Mouse (Mus musculus): ENCODE results near the gene Ripor2. TPM values are rescaled to one million over a fixed set of nuclear protein-coding genes. Genes with fewer than 3 reads are reported as not detected.

Gene Ripor2
- total and polyA plus RNA-seq, 3 experiments: 8.6 to 10.9 (median 9.3) TPM

GRCm38 (mm10) chr13:24651018-24651417 lies 69.0 kb downstream of the Ripor2 start:
- H3K4me2 ChIP-seq (ENCODE audit: insufficient read depth, low read depth, poor library complexity, severe bottlenecking): no peak overlapping the region
- TF ChIP-seq ZC3H11A (IDR thresholded peaks at IDR 0.05; ENCODE audit: low read depth, low read length) (no peak), MAZ (IDR thresholded peaks at IDR 0.05; ENCODE audit: low read depth, low read length) (no peak), SMC3 (IDR thresholded peaks at IDR 0.05; ENCODE audit: low read depth, low read length) (no peak), ETS1 (conservative IDR thresholded peaks at IDR 0.05; ENCODE audit: low read depth, low read length) (no peak), RCOR1 (conservative IDR thresholded peaks at IDR 0.05; ENCODE audit: low read depth, low read length) (no peak), HCFC1 (IDR thresholded peaks at IDR 0.05; ENCODE audit: low read depth, low read length) (no peak), USF2 (conservative IDR thresholded peaks at IDR 0.05; ENCODE audit: low read depth, low read length) (no peak), CTCF (conservative IDR thresholded peaks at IDR 0.05 in 1 of 2, IDR thresholded peaks at IDR 0.05 in 1 of 2; ENCODE audit: low read depth in 2 of 2, low read length in 2 of 2) (no peak), UBTF (IDR thresholded peaks at IDR 0.05; ENCODE audit: low read depth, low read length) (no peak), MYC (IDR thresholded peaks at IDR 0.05; ENCODE audit: low read depth, low read length) (no peak), CHD1 (IDR thresholded peaks at IDR 0.05; ENCODE audit: low read depth, low read length) (no peak), ZMIZ1 (IDR thresholded peaks at IDR 0.05; ENCODE audit: low read depth, low read length) (no peak), USF1 (IDR thresholded peaks at IDR 0.05; ENCODE audit: low read depth, low read length) (no peak), GABPA (IDR thresholded peaks at IDR 0.05; ENCODE audit: insufficient replicate concordance, low read depth, low read length) (no peak), TBP (conservative IDR thresholded peaks at IDR 0.05; ENCODE audit: low read depth, low read length) (no peak), EP300 (IDR thresholded peaks at IDR 0.05; ENCODE audit: low read length) (no peak), POLR2AphosphoS2 (IDR thresholded peaks at IDR 0.05; ENCODE audit: low read depth, low read length) (no peak), JUN (IDR thresholded peaks at IDR 0.05; ENCODE audit: insufficient read depth, low read depth, low read length) (no peak), KAT2A (IDR thresholded peaks at IDR 0.05; ENCODE audit: insufficient replicate concordance, low read length) (no peak), POLR2A (IDR thresholded peaks at IDR 0.05; ENCODE audit: low read depth, low read length) (no peak)
- H3K4me3 ChIP-seq (replicated peaks in 1 of 3; ENCODE audit: low read depth in 2 of 3, low read length in 2 of 3, poor library complexity in 1 of 3): no peak overlapping the region
- no peaks in the 10 kb centered on the region for H3K79me2 ChIP-seq (replicated peaks; ENCODE audit: control insufficient read depth, extremely low read depth, insufficient read depth, poor library complexity, severe bottlenecking)
- no peak for DNase-seq (ENCODE audit: extremely low read depth)
- no peak overlapping the region for H3K27ac ChIP-seq (ENCODE audit: insufficient read depth, low read depth)
- no peaks in the 10 kb centered on the region for H3K27me3 ChIP-seq (replicated peaks)
- peaks cover 0 to 8% of the 10 kb centered on the region in 2 experiments for H3K36me3 ChIP-seq (replicated peaks in 1 of 2; ENCODE audit: control insufficient read depth in 1 of 2, insufficient read depth in 1 of 2, low read length in 1 of 2)
- dilution Hi-C loops (cut with MboI; ENCODE audit: extremely low pct_ligation_motif_present, extremely low pct_unique_long_range_greater_than_20kb, low sequenced_read_pairs): no loop called here
- H3K9ac ChIP-seq (ENCODE audit: insufficient read depth, low read depth): no peak overlapping the region
- no peaks in the 10 kb centered on the region for H3K9me3 ChIP-seq (replicated peaks; ENCODE audit: low read length)
- in situ Hi-C loops (cut with MboI; ENCODE audit: low pct_ligation_motif_present, low pct_unique_long_range_greater_than_20kb, low sequenced_read_pairs): no loop called here
- H3K4me1 ChIP-seq (ENCODE audit: control insufficient read depth in 1 of 2, insufficient read depth in 2 of 2): peaks cover 16 to 64% of the 10 kb centered on the region in 2 experiments; a peak in 3 of 4 replicates

DNA sequence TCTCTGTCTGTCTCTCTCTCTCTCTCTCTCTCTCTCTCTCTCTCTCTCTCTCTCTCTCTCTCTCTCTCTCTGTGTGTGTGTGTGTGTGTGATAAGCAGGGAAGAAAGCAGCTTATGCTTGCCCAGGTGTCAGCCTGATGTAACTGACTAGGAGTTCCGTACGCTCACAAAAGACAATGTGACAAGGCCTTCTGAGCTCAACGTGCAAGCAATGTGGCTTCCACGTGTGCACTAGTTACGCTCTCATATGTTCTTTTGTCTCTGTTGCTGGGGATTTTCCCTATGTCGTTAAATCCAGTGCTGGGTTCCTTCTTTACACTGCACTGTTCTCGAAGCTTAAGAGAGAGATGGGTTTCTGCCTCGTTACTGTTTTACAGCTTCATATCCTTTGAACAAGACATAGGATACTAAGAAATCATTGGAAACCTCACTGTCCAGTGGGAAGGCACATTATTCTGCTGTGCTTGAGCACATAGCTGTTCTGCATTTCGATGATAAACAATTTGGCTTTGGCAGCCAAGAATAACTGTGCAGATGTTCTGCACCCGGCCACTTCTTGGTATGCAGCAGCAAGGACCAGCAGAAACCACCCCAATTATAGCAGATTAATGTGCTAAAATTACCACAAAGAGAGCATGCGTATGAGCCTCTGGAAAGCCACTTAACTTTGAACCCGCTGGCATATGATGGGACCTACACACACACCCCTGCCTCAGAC lies 73.1 kb downstream of the Ripor2 start:
- peak overlapping the region; percentile 85 for H3K27ac ChIP-seq (ENCODE audit: insufficient read depth, low read depth)
- in situ Hi-C loops (cut with MboI; ENCODE audit: low pct_ligation_motif_present, low pct_unique_long_range_greater_than_20kb, low sequenced_read_pairs): no loop called here
- no peaks in the 10 kb centered on the region for H3K9me3 ChIP-seq (replicated peaks; ENCODE audit: low read length)
- peaks cover 18 to 55% of the 10 kb centered on the region in 2 experiments; a peak in 3 of 4 replicates for H3K4me1 ChIP-seq (ENCODE audit: control insufficient read depth in 1 of 2, insufficient read depth in 2 of 2)
- dilution Hi-C loops (cut with MboI; ENCODE audit: extremely low pct_ligation_motif_present, extremely low pct_unique_long_range_greater_than_20kb, low sequenced_read_pairs): no loop called here
- peak overlapping the region; percentile 65 for H3K4me2 ChIP-seq (ENCODE audit: insufficient read depth, low read depth, poor library complexity, severe bottlenecking)
- peaks cover 0 to 2% of the 10 kb centered on the region in 2 experiments for H3K36me3 ChIP-seq (replicated peaks in 1 of 2; ENCODE audit: control insufficient read depth in 1 of 2, insufficient read depth in 1 of 2, low read length in 1 of 2)
- peak; percentile 88 for DNase-seq (ENCODE audit: extremely low read depth)
- no peaks in the 10 kb centered on the region for H3K27me3 ChIP-seq (replicated peaks)
- H3K9ac ChIP-seq (ENCODE audit: insufficient read depth, low read depth): 0 out of 2 replicates have a peak overlapping the region, but pooled peaks have one; percentile 0
- H3K79me2 ChIP-seq (replicated peaks; ENCODE audit: control insufficient read depth, extremely low read depth, insufficient read depth, poor library complexity, severe bottlenecking): no peaks in the 10 kb centered on the region
- H3K4me3 ChIP-seq (replicated peaks in 1 of 3; ENCODE audit: low read depth in 2 of 3, low read length in 2 of 3, poor library complexity in 1 of 3): no peak overlapping the region
- TF ChIP-seq NRF1 (IDR thresholded peaks at IDR 0.05; ENCODE audit: low read depth, low read length) (peak; percentile 69), MYC (IDR thresholded peaks at IDR 0.05; ENCODE audit: low read depth, low read length) (peak; percentile 100), E2F4 (IDR thresholded peaks at IDR 0.05; ENCODE audit: insufficient replicate concordance, low read depth, low read length) (no peak), MAFK (IDR thresholded peaks at IDR 0.05; ENCODE audit: insufficient replicate concordance, low read length) (peak; percentile 17; the same call in 1 of the 2 replicates), POLR2A (IDR thresholded peaks at IDR 0.05; ENCODE audit: low read depth, low read length) (0 out of 2 replicates have a peak, but pooled peaks have one; percentile 38), KAT2A (IDR thresholded peaks at IDR 0.05; ENCODE audit: insufficient replicate concordance, low read length) (no peak), IRF4 (IDR thresholded peaks at IDR 0.05; ENCODE audit: low read depth, low read length) (peak; percentile 69), ZC3H11A (IDR thresholded peaks at IDR 0.05; ENCODE audit: low read depth, low read length) (no peak), BHLHE40 (IDR thresholded peaks at IDR 0.05; ENCODE audit: low read depth, low read length) (peak; percentile 94), TCF12 (IDR thresholded peaks at IDR 0.05; ENCODE audit: low read depth, low read length) (no peak), ZMIZ1 (IDR thresholded peaks at IDR 0.05; ENCODE audit: low read depth, low read length) (0 out of 2 replicates have a peak, but pooled peaks have one; percentile 43), EP300 (IDR thresholded peaks at IDR 0.05; ENCODE audit: low read length) (0 out of 2 replicates have a peak, but pooled peaks have one; percentile 51), JUND (conservative IDR thresholded peaks at IDR 0.05; ENCODE audit: low read depth, low read length) (no peak; the same call in 1 of the 2 replicates), SMC3 (IDR thresholded peaks at IDR 0.05; ENCODE audit: low read depth, low read length) (0 out of 2 replicates have a peak, but pooled peaks have one; percentile 16), MXI1 (IDR thresholded peaks at IDR 0.05; ENCODE audit: low read depth, low read length) (peak; percentile 98), MAX (IDR thresholded peaks at IDR 0.05; ENCODE audit: low read length) (peak; percentile 99), POLR2AphosphoS2 (IDR thresholded peaks at IDR 0.05; ENCODE audit: low read depth, low read length) (no peak), SIN3A (IDR thresholded peaks at IDR 0.05; ENCODE audit: low read length) (peak; percentile 81)
